Mouse (Mus musculus) ES-E14 (cell line): Measurements from ENCODE around the gene Calml4. TPM values are rescaled to one million over a fixed set of nuclear protein-coding genes. Genes with fewer than 3 reads are reported as not detected.

Experiments used
- DNase-seq: peaks from one replicate; pipeline ENCODE4 v3.0.0-alpha.2; 2013; ENCODE audit warnings: low read depth, low spot score
- H3K27ac ChIP-seq: 2 replicates; pipeline ENCODE4 v1.5.1; 2012; ENCODE audit warnings: low read depth, mild to moderate bottlenecking, low read length, moderate library complexity, mixed read lengths; ENCODE audit not compliant: poor library complexity, insufficient read depth, severe bottlenecking
- H3K36me3 ChIP-seq: 2 replicates; pipeline ENCODE4 v1.6.1; 2012; ENCODE audit warnings: mild to moderate bottlenecking, low read length, moderate library complexity, mixed read lengths; ENCODE audit not compliant: control insufficient read depth, poor library complexity, insufficient read depth, severe bottlenecking
- H3K4me1 ChIP-seq, 2 experiments: fragments of 150-350 bp in 1 of 2; sonication (generic) in 1 of 2; 2 replicates each; pipeline ENCODE4 v1.6.1; 2012; ENCODE audit warnings: low read length in 2 of 2, mild to moderate bottlenecking in 1 of 2, mixed read lengths in 1 of 2; ENCODE audit not compliant: control insufficient read depth in 2 of 2, insufficient read depth in 2 of 2, poor library complexity in 1 of 2
- H3K4me3 ChIP-seq, 2 experiments: fragments of 150-350 bp in 1 of 2; sonication (generic) in 1 of 2; 2 replicates each; pipeline ENCODE4 v1.5.1; 2012; ENCODE audit warnings: low read length in 2 of 2, low read depth in 1 of 2, mild to moderate bottlenecking in 1 of 2, mixed read lengths in 1 of 2; ENCODE audit not compliant: insufficient read depth in 1 of 2, poor library complexity in 1 of 2, severe bottlenecking in 1 of 2
- H3K9ac ChIP-seq: 2 replicates; pipeline ENCODE4 v1.6.1; 2012; ENCODE audit warnings: low read depth, mild to moderate bottlenecking, low read length, mixed read lengths; ENCODE audit not compliant: poor library complexity, insufficient read depth, severe bottlenecking
- H3K9me3 ChIP-seq: fragments of 150-350 bp; sonication (generic); 2 replicates; pipeline ENCODE4 v1.6.1; 2012; ENCODE audit warnings: low read depth, mild to moderate bottlenecking, low read length; ENCODE audit not compliant: control insufficient read depth, insufficient read depth
- CHD2 ChIP-seq: IDR thresholded peaks from 2 replicates; pipeline ENCODE4 v1.6.1; 2014; ENCODE audit warnings: mild to moderate bottlenecking, low read depth, low read length, inconsistent platforms
- HCFC1 ChIP-seq: IDR thresholded peaks from 2 replicates; pipeline ENCODE4 v1.6.1; 2012; ENCODE audit warnings: low read length, inconsistent platforms, borderline replicate concordance; ENCODE audit not compliant: insufficient read depth
- MAFK ChIP-seq: IDR thresholded peaks from 2 replicates; pipeline ENCODE4 v1.6.1; 2014; ENCODE audit warnings: mild to moderate bottlenecking, low read depth, low read length, inconsistent platforms; ENCODE audit not compliant: insufficient read depth
- ZC3H11A ChIP-seq: IDR thresholded peaks from 2 replicates; pipeline ENCODE4 v1.6.1; 2012; ENCODE audit warnings: low read depth, mild to moderate bottlenecking, inconsistent platforms, low read length, borderline replicate concordance
- ZNF384 ChIP-seq: IDR thresholded peaks from 2 replicates; pipeline ENCODE4 v1.6.1; 2012; ENCODE audit warnings: low read depth, low read length, inconsistent platforms
- in situ Hi-C, 2 experiments: fragments of 600-800 bp; cut with MboI; formaldehyde crosslinking; loops; one replicate each; pipeline ENCODE4 v1.15.1; 2025; ENCODE audit warnings: low sequenced_read_pairs in 2 of 2, inconsistent platforms in 1 of 2; ENCODE audit not compliant: unreplicated experiment in 2 of 2
- total RNA-seq: library from RNA; depleted of rRNA; stranded (reverse); fragments of 300-350 nt; gene quantifications from 2 replicates; pipeline ENCODE4 v1.2.3, GENCODE M21; 2012; rRNA removed

Gene Calml4
- total RNA-seq, 1 experiment, result 10.2 TPM

DNA sequence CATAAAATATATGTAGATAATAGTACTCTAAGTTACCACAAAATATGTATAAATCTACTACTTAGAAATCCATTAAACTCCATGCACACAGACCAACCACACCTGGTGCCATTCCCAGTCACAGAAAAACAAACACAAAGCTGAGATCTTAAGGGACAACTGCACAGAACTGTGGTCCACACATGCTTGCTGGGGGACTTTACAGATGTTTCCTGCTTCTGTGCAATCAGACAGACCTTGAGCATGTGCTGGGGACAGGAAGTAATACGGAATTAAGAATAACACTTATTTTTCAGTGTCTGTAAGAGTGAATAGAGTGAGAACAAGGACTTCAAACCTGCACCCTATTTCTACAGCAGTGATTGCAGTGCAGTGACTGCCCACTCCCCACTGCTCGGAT is 63.0 kb downstream of the Calml4 start:
- Histone ChIP-seq H3K27ac (no peak overlapping the region), H3K4me3 (no peak overlapping the region), H3K36me3 (no peaks in the 10 kb centered on the region), H3K9me3 (no peaks in the 10 kb centered on the region), H3K9ac (no peak overlapping the region), H3K4me1 (peaks cover 2 to 4% of the 10 kb centered on the region in 2 experiments; a peak in 1 of 4 replicates)
- no peak for TF ChIP-seq HCFC1
- TF ChIP-seq MAFK, result no peak
- TF ChIP-seq ZNF384, result no peak
- TF ChIP-seq CHD2, result no peak
- TF ChIP-seq ZC3H11A, result no peak
- DNase-seq, result no peak
- in situ Hi-C loops, result no loop called here

DNA sequence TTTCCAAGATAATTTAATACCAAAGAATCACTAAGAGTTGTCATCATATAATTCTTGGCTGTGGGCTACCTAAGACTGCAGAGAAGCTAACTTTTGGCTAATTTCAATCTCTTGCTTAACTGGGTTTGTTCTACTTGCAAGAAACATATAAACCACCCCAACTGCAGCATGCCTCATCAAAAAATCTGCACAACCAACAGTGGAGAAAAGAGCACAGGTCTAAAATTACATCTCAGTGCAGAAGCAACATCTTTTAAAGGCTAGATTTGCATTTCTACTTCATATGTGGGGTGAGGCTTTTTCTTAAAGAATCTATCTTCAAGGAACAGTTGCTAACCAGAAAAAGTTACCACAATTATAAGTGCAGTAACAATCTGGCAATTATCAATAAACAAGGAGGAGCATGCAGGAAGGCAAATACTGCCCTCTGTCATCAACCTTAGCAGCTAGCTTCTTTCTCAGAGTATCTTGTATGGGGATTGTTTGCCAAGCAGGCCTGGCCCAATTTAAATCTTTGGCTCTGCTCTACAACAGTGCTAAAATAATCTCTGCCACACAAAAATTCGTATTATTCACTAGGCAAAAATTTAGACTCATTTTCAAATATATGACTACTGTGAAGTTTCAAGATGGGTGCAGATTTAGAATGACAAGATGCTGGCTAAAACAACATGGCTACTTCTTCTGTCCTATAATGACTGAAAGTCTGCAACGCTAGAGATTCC is 67.2 kb downstream of the Calml4 start:
- Histone ChIP-seq H3K4me3 (no peak overlapping the region), H3K36me3 (no peaks in the 10 kb centered on the region; the same call in 1 of the 2 replicates), H3K4me1 (peaks cover 2 to 4% of the 10 kb centered on the region in 2 experiments; a peak in 1 of 4 replicates), H3K9ac (no peak overlapping the region), H3K27ac (no peak overlapping the region), H3K9me3 (no peaks in the 10 kb centered on the region)
- DNase-seq, result no peak
- no peak for TF ChIP-seq HCFC1
- no peak for TF ChIP-seq ZC3H11A
- no peak for TF ChIP-seq ZNF384
- no peak for TF ChIP-seq MAFK
- no peak for TF ChIP-seq CHD2
- in situ Hi-C loops, result no loop called here

Other genes starting within 250 kb of the Calml4 start
- 1.0 and 1.3 TPM in 2 replicates for gene Itga11, start 180.3 kb upstream of the Calml4 start, total RNA-seq
- 73.0 and 94.4 TPM in 2 replicates for gene Fem1b, start 46.1 kb upstream of the Calml4 start, total RNA-seq
- 19.4 and 33.7 TPM in 2 replicates for gene Cln6, start 19.3 kb upstream of the Calml4 start, total RNA-seq
- 12.6 and 12.7 TPM in 2 replicates for gene Pias1, start 129.8 kb downstream of the Calml4 start, total RNA-seq